In the genomic region with DNA sequence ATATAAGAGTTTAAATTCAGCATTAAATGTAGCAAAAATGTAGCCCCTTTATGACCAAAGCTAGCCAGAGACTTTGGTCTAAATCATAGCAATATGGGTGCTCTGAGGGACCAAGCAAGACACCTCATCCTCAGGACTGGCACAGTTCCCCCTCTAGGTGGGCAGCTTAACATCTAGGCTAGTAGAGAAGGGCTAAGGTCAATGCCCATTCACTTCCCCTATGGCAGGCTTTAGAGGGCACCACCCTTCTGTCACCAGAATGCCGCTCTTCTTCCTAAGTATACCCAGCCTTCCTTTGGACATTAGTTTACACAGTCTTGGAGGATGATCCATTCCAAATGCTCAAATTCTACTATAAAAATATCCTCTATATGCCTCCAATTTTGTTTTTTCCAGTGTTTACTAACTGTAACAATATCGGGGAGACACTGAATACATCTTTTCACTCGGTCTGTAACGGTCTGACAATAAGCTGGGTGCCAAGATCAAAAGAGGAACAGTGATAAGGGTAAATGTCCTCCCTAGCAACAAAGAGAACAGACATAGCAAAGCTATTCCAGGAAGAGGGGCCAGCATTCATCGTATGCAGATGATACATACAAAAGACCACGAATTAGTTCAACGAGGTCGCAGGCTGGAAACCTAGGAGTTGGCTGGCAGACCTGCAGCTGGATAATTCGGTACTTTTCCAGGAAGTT, we compare ENCODE assay signal across 9 mouse cellular contexts. TPM values are rescaled to one million over a fixed set of nuclear protein-coding genes. Genes with fewer than 3 reads are reported as not detected.
A peak's percentile ranks its signal among the peaks of the same experiment; 100 is the strongest.
DNase-seq lines count a peak whose midpoint lies in the region; ATAC-seq and TF ChIP-seq lines count a peak whose summit lies in the region.
"Had no signal": no experiment of that assay in that cellular context is flagged by ENCODE, and none has a peak within 500 bp of the region (broad histone marks: within the 10 kb centered on the region; RNA-seq: fewer than 3 reads in every experiment).

No protein-coding gene starts in this region.

- 15% methylated on average over 9 of the region's 9 CpGs for WGBS in heart, adult 2 months
- 26% methylated on average over 9 of the region's 9 CpGs for WGBS in heart, embryonic 14.5 days
- 23% methylated on average over 9 of the region's 9 CpGs for WGBS in liver, postnatal 0 days (ENCODE audit: insufficient replicate concordance)

- DNase-seq in heart, adult 2 months = no peak
- DNase-seq in heart, postnatal 25 days (ENCODE audit: low spot score) = no peak
- DNase-seq in B cell, adult 2 months = peak; percentile 60 to 65
- no peak for DNase-seq in liver, postnatal 0 days
- no peak for DNase-seq in adrenal gland, postnatal 4 days (ENCODE audit: low spot score in 2 of 2)
- no peak for DNase-seq in retina, embryonic 14.5 days (ENCODE audit: low spot score)
- DNase-seq in gastrocnemius, postnatal 25 days = no peak

- H3K4me1 ChIP-seq in heart, adult 2 months (ENCODE audit: control insufficient read depth, insufficient read depth, low read length) = peaks cover 5% of the 10 kb centered on the region
- peaks cover 8 to 9% of the 10 kb centered on the region in 2 experiments; a peak in 3 of 4 replicates for H3K4me1 ChIP-seq in heart, embryonic 14.5 days (ENCODE audit: control insufficient read depth in 2 of 2, insufficient read depth in 2 of 2, low read length in 2 of 2)
- peaks cover 9% of the 10 kb centered on the region; the same call in 1 of the 2 replicates for H3K4me1 ChIP-seq in liver, postnatal 0 days (ENCODE audit: insufficient read depth)

- H3K27me3 ChIP-seq in heart, adult 2 months (ENCODE audit: control insufficient read depth, insufficient read depth, low read length) = no peaks in the 10 kb centered on the region
- no peaks in the 10 kb centered on the region for H3K27me3 ChIP-seq in heart, embryonic 14.5 days (ENCODE audit: control insufficient read depth, insufficient read depth, low read length)
- H3K27me3 ChIP-seq in liver, postnatal 0 days (ENCODE audit: insufficient read depth, low read length) = no peaks in the 10 kb centered on the region

- H3K36me3 ChIP-seq in heart, adult 2 months (ENCODE audit: control insufficient read depth, insufficient read depth, low read length) = no peaks in the 10 kb centered on the region
- no peaks in the 10 kb centered on the region for H3K36me3 ChIP-seq in heart, embryonic 14.5 days (ENCODE audit: control insufficient read depth, insufficient read depth, low read length)
- no peaks in the 10 kb centered on the region for H3K36me3 ChIP-seq in liver, postnatal 0 days (replicated peaks; ENCODE audit: insufficient read depth, low read length)

- no peaks in the 10 kb centered on the region for H3K79me2 ChIP-seq in heart, adult 2 months (replicated peaks; ENCODE audit: control insufficient read depth, insufficient read depth, low read length)

- H3K9me3 ChIP-seq in heart, embryonic 14.5 days (ENCODE audit: control insufficient read depth, low read length) = no peaks in the 10 kb centered on the region
- H3K9me3 ChIP-seq in liver, postnatal 0 days (ENCODE audit: low read length) = no peaks in the 10 kb centered on the region

- no peak for TF ChIP-seq EP300 in heart, adult 2 months (IDR thresholded peaks at IDR 0.05; ENCODE audit: insufficient read depth, low read depth, low read length)
- no peak for TF ChIP-seq EP300 in liver, postnatal 0 days (IDR thresholded peaks at IDR 0.05; ENCODE audit: low read depth)

- peak overlapping the region; percentile 35; the same call in 1 of the 2 replicates for H3K9ac ChIP-seq in heart, adult 2 months (ENCODE audit: low read depth, low read length)
- H3K9ac ChIP-seq in heart, embryonic 14.5 days (ENCODE audit: low read length) = no peak overlapping the region
- H3K9ac ChIP-seq in liver, postnatal 0 days (replicated peaks) = no peak overlapping the region

- no peak for TF ChIP-seq CTCF in heart, adult 2 months (IDR thresholded peaks at IDR 0.05)
- TF ChIP-seq CTCF in liver, postnatal 0 days (IDR thresholded peaks at IDR 0.05; ENCODE audit: low read depth) = no peak

- H3K4me3 ChIP-seq in heart, adult 2 months = peak overlapping the region; percentile 32
- no peak overlapping the region for H3K4me3 ChIP-seq in heart, embryonic 14.5 days (ENCODE audit: control insufficient read depth in 1 of 2, insufficient read depth in 1 of 2, low read depth in 1 of 2, low read length in 2 of 2)
- H3K4me3 ChIP-seq in liver, postnatal 0 days (ENCODE audit: low read depth, low read length) = no peak overlapping the region

- no peak for TF ChIP-seq POLR2A in heart, adult 2 months (IDR thresholded peaks at IDR 0.05; ENCODE audit: insufficient read depth, low read depth, low read length)

- H3K27ac ChIP-seq in heart, adult 2 months = peak overlapping the region; percentile 76
- H3K27ac ChIP-seq in heart, embryonic 14.5 days (replicated peaks in 1 of 2; ENCODE audit: control insufficient read depth in 1 of 2, insufficient read depth in 1 of 2, low read depth in 2 of 2, low read length in 2 of 2) = 0 out of 4 replicates have a peak overlapping the region, but pooled peaks of 1 of the 2 experiments have one; percentile 9
- H3K27ac ChIP-seq in liver, postnatal 0 days (ENCODE audit: low read depth) = peak overlapping the region; percentile 11; the same call in 1 of the 2 replicates
- H3K27ac ChIP-seq: macrophage had no signal

- intact Hi-C loops in heart, adult 2 months (cut with DNase I) = no loop called here
- intact Hi-C loops in heart, postnatal 25 days (cut with DNase I) = no loop called here

- H3K4me2 ChIP-seq in heart, embryonic 14.5 days (ENCODE audit: low read length) = peak overlapping the region; percentile 35
- peak overlapping the region; percentile 49 for H3K4me2 ChIP-seq in liver, postnatal 0 days (ENCODE audit: low read depth, low read length)

- ATAC-seq in heart, embryonic 14.5 days (ENCODE audit: insufficient number of reproducible peaks, insufficient read depth, low FRiP score, low read depth) = no peak
- peak; percentile 43 for ATAC-seq in liver, postnatal 0 days

RNA-seq across cellular contexts. Expression of a gene that starts 41.8 kb away (rescaled TPM):
- 10 to 100 TPM; 53.8 to 72.1 TPM for total RNA-seq in heart, adult 2 months (2021)
- polyA plus RNA-seq in heart, adult 2 months (2012; rRNA removed) = 67.0 and 90.6 TPM in 2 replicates
- 10 to 100 TPM; 50.5 to 51.0 TPM for total RNA-seq in heart, postnatal 25 days (2021)
- polyA plus RNA-seq in heart, embryonic 14.5 days (2014; fragmentation: Nextera tagmentation; extraction: Ambion mirVana) = 74.7 and 79.5 TPM in 2 replicates
- polyA plus RNA-seq in liver, postnatal 0 days (2015; fragmentation: Nextera tagmentation; extraction: Ambion mirVana) = 10.3 and 11.1 TPM in 2 replicates
- 10 to 100 TPM; 25.4 to 25.8 TPM for total RNA-seq in adrenal gland, postnatal 4 days (2021)
- total RNA-seq in gastrocnemius, postnatal 25 days (2021) = 10 to 100 TPM; 17.0 to 18.8 TPM

Comparison
In these comparisons a context has a peak if more than half of its experiments do, and no peak if none do; other contexts are left out.
1. DNase-seq: peak in B cell, adult 2 months (2 of 2); none in heart, adult 2 months (0 of 2), heart, postnatal 25 days (single experiment), liver, postnatal 0 days (single experiment), adrenal gland, postnatal 4 days (0 of 2), retina, embryonic 14.5 days (single experiment) and gastrocnemius, postnatal 25 days (single experiment).